Mouse (Mus musculus) telencephalon, adult 2 months (tissue): ENCODE results near the gene Cacna1b.
A peak's percentile ranks its signal among the peaks of the same experiment; 100 is the strongest.

Experiments used
- DNase-seq: peaks from one replicate; pipeline ENCODE4 v3.0.0-alpha.2; 2011; ENCODE audit warnings: low read depth, low spot score

Cacna1b gene

DNA sequence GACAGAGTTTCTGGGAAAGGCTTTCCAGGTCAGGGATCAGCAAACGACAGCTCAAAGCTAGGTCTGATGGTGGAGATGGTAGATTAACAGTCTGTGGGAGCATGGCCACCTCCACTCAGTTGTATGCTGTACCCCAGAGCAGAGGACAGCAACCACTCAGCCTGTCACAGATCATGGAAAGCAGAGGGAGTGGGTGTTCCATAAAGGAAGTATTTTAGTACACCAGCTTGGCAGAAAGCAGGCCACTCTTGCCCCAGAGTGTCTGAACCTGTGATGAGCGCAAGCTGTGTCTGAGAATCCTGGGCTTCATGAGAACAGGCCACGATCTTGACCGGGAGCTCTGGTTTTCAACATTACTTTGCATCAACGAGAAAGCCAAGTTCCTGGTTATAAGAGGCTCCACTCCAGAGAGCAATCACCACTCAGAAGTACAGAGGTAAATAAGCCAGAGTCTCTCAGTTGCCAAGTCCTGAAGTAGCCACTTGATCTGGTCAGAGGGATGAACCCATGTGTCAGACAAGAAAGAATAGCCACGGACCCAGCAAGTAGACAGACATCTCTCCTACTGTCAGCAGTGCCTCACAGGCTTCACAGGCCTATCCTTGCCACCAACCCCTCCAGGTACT is 103.7 kb downstream of the Cacna1b start:
- DNase-seq: no peak

DNA sequence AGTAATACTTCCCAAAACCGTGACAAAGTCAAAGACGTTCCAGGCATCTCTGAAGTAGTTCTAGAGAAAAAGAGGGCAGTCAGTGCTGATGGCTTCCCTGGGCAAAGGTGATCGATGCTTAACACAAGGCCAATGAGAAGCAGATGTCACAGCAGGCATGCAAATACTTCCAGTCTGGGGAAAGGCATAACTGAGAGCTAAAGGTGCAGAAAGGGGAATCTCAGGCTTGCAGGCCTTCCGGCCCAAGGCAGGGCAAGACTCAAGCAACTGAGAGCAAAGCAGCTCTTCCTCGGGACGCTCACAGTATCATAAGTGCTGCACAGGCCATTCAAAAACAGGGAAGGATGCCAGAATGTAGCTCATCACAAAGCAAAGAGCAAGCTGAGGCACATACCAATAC is 114.4 kb downstream of the Cacna1b start:
- no peak for DNase-seq

DNA sequence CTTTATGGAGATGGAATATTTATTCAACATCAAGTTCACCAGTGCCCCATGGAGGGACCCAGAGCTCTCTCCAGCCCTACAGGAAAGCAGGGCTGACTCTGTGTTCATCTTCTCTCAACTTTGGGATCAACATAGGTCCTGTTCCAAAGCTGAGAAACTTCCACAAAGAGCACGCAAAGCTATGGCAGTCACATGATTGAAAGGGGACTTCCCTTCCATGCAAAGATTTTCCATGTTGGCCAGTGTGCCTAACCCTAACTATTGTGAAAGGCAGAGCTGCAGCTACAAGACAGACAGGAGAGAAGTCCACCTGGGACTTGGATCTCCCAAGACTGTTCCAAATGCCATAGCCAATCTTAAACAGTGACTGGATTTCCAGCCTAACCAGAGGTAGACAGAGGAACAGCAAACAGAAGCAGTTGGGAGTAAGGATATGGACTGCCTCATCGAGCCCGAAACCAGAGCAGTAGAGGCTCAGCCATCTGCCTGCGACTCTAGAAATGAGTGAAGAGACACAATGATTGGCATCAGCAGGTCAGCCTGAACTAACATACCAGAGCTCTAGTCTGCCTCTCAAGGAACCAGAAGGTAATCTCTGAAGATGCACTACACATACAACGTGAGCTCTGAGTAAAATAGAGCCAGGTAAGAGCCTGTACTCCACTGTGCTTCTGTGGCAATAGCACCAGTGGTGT is 116.4 kb downstream of the Cacna1b start:
- no peak for DNase-seq

DNA sequence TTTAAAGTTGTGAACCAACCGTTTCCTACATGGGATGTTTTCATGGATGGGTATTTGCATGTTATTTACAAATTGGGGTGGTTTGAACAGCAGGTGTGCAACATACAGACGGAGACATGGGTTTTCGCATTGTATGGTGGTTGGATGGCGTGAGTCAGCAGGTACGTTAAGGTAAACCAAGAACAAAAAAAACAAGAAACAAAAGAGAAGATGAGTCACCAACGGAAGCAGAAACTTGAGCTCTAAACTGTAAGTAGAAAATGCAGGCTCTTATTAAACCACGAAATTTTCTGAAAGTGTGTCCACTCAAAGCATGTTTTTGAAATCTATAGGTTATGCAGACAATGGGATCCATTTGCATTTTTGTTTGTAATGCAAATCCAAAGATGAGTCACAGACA is 120.1 kb downstream of the Cacna1b start:
- no peak for DNase-seq

DNA sequence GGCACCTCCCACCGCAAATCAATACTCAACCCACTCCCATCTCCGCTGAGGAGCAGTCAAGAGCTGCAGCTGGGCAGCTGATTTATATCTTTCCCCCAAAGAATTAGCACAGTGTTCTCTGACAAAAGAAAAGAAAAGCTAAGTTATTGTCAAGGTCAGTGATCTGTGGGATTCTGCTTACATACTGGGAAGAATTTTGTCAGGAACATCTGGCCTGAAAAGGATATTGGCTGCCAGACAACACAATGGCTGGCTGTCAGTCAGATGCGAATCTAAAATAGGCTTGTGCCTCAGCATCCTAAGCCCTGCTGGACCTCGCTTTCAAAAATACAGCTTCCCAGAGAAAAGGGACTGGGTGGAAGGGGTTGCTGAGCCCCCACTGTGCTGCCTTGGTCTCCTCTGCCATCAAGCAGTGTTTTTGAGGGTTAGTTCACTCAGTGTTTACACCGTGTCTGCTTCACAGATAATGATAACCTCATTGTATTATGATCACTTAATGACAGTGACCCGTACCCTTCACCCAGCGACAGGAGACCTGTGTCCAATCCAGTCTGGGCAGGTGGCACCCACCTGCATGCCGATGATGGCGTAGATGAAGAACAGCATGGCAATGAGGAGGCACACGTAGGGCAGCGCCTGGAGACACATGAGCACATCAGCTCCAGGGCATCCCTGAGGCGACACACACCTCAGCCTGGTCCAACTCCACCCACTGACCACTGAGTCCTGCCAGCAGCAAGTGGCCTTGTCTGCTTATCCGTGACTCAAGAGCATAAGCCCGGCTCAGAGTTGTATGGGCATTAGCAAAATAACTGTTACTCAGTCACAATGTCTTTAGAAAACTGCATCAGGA is 124.6 kb downstream of the Cacna1b start:
- peak; percentile 27 for DNase-seq

DNA sequence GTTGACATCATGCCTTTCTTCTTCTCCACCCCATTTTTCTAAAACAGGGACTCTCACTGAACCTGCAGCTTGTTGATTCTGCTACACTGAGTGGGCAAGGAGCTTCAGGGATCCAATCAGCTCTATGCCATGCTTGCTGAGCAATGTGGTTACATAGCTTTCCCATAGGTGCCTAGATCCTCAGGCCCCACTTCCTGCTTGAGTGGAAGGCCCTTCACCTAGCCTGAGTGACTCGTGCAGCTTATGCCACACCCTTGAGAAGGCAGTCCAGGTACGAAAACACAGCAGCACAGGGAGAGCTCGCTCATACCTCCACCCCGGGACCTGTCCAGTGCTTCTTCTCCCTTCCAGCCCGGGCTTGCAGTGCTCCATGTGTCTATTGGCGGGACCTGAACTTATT is 129.3 kb downstream of the Cacna1b start:
- DNase-seq: no peak

DNA sequence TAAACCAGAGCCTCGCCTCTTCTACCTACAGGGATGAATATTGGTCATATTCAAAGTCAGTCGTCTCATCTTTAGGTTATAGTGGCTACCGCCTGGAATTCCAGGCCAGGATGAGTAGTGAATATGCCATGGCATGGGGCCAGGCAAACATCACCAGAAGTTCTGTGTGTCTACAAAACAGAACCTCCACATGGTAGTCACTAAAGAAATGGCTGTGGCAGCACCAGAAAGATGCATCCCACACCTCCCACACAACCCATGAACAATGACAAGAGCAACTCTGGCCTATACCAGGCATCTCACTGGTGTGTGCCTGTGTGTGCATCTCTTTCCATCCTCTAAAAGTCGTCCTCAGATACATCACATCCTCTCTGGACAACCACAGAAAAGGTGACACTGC is 145.8 kb downstream of the Cacna1b start:
- no peak for DNase-seq

DNA sequence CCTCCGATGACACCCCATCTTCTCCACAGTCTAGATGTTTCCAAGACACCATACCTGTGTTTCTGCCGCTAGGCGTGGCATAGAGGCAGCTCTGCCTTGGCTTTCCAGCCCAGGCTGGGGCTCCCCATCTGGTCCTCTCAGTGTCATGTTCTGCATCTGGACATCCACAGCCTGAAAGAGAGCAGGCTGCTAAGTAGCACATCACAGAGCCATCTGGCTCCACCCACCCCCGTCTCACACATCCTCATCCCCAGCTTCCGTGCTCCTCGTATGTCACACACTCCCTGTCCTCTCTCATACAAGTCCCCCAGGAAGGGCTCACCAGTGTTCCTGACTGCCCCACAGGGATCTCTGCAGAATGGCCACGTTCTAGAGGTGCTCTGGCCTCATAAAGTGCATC is 153.2 kb downstream of the Cacna1b start:
- DNase-seq: peak; percentile 63

DNA sequence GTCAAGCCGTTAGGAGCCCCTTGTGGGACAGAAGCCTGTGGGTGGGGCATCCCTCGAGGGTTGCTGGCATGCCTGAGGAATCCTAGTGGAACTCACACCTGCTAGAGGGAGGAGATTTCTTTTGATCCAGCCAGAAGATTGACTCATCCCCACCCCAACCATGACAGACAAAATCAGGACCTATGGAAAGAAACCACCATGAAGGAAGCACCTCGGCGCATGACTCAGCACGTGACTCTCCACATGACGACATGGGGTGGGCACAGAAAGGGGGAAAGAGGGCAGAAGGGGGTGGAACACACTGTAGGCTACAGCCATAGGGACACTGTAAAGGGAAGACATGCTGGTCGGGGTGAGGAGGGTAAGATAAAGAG is 154.2 kb downstream of the Cacna1b start:
- no peak for DNase-seq

DNA sequence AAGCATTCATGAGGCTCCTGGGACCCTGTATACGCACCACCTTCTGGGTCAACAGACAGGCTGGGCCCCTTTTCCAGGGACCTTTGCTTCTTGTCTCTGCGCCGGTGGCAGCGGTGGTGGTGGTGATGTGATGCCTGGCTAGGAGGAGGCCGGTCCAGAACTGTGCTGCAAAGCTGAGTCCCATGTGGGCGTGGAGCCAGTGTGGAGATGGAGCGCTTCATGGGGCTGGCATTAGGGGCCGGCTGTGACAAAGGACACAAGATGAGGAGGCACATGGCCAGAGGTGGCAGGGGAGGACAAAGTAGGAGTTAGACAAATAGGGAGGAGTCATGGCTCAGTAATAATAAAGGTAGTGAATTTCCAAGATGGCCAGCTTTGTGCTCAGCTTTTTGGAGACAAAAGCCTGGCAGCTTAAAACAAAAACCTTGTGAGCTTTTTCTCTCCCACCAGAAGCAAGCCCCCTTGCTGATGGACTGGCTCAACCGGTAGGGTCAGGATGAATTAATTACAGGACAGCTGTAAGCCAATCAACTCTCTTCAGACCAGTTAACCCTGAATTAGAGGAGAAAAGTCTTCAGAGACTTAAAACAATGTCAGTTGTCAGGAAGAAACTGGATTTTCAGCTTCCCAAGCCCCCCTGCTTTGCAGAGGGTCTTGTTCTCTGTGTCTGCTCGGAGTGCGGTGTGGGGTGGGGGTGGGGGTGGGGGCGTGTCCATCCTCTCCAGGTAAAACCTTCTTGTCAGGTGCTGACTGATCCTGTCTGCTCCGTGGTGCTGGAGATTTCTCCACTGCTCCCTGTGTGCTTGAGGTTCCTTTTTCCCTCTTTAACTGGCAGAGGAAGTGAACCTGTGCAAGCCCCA is 154.8 kb downstream of the Cacna1b start:
- DNase-seq: no peak

DNA sequence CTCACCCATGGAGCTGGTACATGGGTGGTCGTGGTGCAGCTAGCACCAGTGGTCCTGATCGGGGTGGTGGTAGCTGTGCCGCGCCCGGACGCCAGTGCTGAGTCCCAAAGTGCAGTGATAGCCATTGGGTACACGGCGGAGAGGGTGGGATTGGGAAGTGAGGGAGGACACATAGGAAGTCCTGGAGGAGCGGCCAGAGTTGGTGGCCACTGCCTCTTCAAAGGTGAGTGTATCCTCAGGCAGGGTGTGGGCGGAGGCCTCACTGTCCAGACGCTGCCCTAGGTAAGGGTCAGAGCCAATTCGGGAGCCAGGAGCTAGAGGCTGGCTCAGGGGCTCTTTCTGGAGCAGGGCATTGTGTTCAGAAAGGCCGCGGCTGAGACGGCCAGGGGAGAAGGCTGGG is 156.4 kb downstream of the Cacna1b start:
- DNase-seq: no peak

DNA sequence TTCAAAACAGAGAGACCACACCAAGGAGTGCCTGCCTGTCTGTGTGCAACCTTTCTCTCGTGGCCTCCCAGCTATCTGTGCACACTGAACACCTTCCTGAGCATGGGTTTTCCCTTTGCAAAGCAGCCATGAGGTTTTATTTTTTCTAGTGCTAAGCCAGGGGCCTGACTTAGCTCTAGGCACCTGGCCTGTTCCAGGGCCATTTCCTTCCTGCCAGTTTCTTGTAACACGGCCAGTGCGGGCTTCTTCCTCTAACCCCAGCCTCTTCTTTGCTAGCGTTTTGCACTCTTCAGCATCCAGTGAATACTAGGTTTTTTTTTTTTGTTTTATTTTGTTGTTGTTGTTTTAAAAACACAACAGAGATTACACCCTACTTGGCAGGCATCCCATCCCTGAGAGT is 157.9 kb downstream of the Cacna1b start:
- no peak for DNase-seq

DNA sequence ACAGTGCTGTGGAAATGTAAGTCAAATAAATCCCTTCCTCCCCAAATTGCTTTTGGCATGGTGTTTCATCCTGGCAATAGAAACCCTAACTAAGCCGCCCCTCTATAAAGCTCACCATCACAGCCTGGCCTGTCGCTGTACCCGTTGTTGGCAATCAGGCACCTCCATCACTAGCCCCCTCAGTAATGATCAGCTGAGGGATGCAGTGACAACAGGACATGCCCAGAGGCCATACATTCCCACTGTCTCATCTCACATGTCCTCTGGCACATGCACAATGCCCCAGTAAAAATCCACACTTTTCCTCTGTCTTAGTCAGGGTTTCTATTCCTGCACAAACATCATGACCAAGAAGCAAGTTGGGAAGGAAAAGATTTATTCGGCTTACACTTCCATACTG is 173.5 kb downstream of the Cacna1b start:
- no peak for DNase-seq

DNA sequence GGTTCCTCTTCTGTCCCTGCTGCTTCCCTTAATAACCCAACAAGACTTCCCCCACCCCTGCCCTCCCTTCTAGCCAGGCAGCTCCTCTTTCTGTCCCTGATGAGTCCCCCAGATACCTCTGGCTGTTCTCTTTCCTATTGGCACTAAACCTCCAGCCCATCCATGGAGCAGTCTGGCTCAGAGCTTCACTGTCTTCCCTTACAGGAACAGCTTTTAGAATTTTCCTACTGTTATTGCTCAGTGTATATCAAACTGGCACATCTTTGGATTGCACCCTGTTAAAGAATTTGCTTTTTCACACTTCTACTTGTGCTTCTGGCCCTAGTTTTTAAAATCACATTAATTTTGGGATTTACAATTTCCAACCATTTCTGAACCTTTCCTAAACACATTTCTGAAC is 175.0 kb downstream of the Cacna1b start:
- no peak for DNase-seq

DNA sequence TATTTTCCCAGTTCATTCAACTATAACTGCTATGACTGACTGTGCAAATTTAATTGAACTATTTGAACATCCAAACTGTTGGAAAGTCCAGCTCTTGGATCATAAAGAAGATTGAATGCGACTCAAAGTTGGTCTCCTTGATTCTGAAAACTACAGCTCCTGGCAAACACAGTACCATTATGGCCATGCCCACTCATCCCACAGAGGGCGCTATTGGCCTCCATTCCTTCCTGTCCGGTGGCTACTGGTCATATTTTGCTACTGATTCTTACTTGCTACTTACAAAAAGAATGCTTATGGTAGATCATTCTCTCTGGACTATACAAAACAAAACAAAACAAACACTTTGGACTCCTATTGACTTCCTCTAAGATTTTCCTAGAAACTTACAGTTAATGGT is 188.3 kb downstream of the Cacna1b start:
- DNase-seq: no peak

DNA sequence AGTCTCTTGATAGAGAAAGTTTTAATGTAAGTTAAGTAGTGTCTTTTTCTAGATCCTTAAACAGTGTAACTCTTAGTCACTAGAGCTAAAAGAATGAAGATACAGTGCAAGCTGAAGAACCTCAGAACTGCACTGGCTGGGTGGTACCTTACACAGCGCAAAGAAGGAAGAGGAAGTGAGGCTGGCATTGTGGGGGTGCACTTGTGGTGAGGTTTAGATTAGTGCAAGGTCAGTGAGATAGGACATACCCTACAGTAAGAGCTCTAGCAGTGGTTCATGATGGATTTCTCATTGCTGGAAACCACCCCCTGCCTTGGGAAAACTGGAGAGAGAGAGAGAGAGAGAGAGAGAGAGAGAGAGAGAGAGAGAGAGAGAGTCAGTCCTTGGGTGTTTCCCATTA is 192.0 kb downstream of the Cacna1b start:
- no peak for DNase-seq

DNA sequence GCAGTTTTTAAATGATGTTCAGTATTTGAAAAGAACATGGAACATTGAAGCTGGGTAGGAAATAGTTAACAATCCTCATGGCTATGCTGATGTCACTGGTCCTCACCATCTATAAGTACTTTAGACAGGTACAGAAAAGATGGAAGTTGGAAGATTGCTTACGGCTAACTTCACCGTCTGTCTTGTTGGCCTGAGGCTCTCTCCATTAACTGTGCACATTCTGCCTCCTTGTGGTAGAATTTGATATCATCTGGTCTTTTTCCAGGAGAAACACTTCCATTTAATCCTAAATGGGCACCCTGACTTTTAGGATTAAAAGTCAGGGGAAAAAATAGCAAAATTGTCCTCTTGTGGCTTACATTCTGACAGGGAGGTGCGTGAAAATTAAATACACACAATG is 194.4 kb downstream of the Cacna1b start:
- peak; percentile 26 for DNase-seq

DNA sequence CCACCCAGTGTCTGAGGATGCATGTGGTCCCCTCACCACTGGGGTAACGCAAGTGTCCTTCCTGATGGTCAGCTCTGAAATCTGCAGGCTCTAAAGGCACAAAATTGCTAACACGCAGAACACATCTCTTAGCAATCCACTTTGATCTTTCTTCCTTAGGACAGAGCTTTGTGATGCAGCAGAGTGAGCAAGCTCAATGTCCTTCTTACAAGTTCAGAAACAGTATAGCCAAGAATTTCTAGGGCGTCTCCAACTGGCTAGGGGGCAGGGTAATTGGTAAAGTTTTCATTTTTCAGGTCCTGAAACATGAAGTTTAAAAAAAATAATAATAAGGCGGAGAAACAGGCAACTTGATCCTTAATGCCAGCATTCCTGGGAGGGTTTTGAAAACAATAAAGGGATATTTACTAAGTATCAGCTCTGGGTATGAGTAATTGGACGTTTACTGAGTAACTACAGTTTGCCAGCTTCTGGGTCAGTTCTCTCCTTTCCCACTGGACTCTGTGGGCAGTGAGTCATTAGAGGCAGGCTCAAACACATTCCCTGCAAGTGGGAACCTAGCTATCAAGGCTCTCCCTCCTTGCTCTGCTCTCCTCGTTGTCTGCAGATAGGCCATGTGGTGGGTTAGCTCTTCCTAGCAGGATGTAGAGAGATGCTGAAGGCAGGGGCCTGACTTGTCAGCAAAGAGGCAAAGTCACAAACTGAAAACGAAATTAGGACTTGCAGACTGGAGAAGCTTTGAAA is 200.2 kb downstream of the Cacna1b start:
- DNase-seq: no peak

DNA sequence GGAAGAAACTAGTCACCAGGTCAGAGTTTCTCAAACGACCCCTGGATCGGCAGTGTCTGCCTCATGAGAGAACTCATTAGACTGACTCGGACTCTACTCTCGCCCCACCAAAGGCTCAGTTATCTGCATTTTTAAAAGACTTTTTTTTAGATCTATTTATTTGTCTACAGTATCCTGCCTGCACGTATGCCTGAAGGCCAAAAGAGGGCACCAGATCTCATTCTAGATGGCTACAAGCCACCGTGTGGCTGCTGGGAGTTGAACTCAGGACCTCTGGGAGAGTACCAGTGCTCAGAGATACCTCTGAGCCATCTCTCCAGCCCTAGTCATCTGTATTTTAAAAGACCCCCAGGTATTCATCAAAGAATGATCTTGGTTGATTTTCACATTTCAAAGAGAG is 201.0 kb downstream of the Cacna1b start:
- no peak for DNase-seq

DNA sequence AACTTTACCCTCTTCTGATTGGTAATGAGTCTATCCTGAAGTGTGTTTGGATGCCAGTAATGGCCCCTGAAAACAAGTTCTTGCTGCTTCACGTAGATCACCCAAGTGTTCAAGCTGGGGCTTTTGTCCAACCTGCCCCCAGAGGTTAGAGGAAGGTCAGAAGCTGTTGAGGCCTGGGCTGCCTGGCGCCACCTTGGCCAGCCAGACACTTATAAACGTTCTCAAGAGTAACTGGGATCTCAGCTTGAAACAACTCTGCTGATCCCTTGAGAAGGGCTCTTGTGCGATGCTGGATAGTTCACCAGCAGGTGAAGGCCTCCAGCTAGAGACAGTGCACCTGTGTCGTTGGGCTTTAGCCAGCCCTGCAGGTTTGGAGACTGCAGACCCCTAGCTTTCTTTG is 202.8 kb downstream of the Cacna1b start:
- no peak for DNase-seq

DNA sequence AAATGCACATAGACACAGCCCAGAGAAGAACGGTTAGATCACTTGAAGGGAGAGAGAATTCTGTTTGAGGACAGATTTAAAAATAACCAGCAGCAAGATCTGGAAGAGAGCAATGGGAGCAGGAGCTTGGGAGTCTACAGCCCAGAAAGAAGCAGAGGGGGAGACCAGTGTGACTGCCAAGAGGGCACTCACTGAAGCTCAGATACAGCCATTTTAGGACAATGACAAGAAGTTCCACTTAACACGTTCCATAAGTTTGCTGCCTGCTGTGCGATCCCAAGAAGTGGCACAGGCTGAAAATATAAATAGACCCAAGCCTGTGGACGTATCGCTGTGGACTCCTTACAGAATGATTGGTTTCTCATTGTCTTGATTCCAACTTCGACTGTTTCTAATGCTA is 206.6 kb downstream of the Cacna1b start:
- no peak for DNase-seq
